Mouse (Mus musculus): Measurements from ENCODE around the gene Iqgap2. TPM values are rescaled to one million over a fixed set of nuclear protein-coding genes. Genes with fewer than 3 reads are reported as not detected.

The Iqgap2 gene
- total and polyA plus RNA-seq, 3 experiments = 0.27 to 0.32 TPM; not detected in 1

DNA sequence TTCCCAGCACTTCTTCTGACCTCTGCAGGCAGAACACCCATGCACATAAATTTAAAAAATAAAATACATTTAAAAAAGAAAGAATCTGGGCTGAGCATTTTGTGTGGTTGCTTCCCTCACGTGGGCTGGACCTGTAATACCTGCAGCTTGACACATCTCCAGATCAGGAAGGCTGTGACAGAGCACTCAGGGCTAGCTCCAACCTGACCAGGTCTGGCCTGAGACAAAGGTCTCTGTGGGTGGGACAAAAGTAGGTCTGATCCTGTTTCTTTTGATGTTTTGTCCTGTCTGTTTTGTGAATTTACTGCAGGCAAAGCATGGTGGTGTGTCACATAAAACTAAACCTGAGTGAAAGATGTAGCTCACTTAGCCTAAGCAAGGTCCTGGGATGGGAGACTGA lies 309.9 kb downstream of the Iqgap2 start:
- no peaks in the 10 kb centered on the region for H3K4me1 ChIP-seq (ENCODE audit: control insufficient read depth in 1 of 2, insufficient read depth in 2 of 2, low read length in 2 of 2)
- H3K36me3 ChIP-seq (ENCODE audit: control insufficient read depth in 1 of 2, insufficient read depth in 2 of 2, low read length in 2 of 2) = no peaks in the 10 kb centered on the region
- no peak overlapping the region for H3K27ac ChIP-seq (ENCODE audit: control insufficient read depth, low read depth, low read length)
- DNase-seq (ENCODE audit: low read depth, low spot score) = no peak
- TF ChIP-seq POLR2A (IDR thresholded peaks at IDR 0.05; ENCODE audit: control insufficient read depth in 1 of 2, insufficient read depth in 1 of 2, low read depth in 1 of 2, low read length in 2 of 2, poor library complexity in 1 of 2) (no peak), MYC (IDR thresholded peaks at IDR 0.05; ENCODE audit: low read depth, low read length) (no peak), MEF2A (IDR thresholded peaks at IDR 0.05; ENCODE audit: extremely low read depth, insufficient replicate concordance, low read depth, low read length, poor library complexity, severe bottlenecking) (no peak), TCF12 (IDR thresholded peaks at IDR 0.05; ENCODE audit: low read depth, low read length) (no peak), USF1 (IDR thresholded peaks at IDR 0.05; ENCODE audit: low read depth, low read length) (no peak), E2F4 (IDR thresholded peaks at IDR 0.05; ENCODE audit: borderline replicate concordance, low read depth, low read length) (no peak), CHD1 (IDR thresholded peaks at IDR 0.05; ENCODE audit: low read depth, low read length) (no peak), TBP (IDR thresholded peaks at IDR 0.05; ENCODE audit: low read depth, low read length) (no peak)
- H3K79me2 ChIP-seq (ENCODE audit: control insufficient read depth, insufficient read depth, low read length, poor library complexity) = no peaks in the 10 kb centered on the region
- peaks cover 0 to 4% of the 10 kb centered on the region in 2 experiments; a peak in 2 of 4 replicates for H3K27me3 ChIP-seq (ENCODE audit: control insufficient read depth in 1 of 2, insufficient read depth in 2 of 2, low read length in 2 of 2)
- no peaks in the 10 kb centered on the region for H3K9me3 ChIP-seq (replicated peaks; ENCODE audit: insufficient read depth, low read length)
- H3K4me3 ChIP-seq (ENCODE audit: control insufficient read depth in 1 of 2, insufficient read depth in 1 of 2, low read depth in 2 of 2, low read length in 2 of 2) = no peak overlapping the region
- no peak overlapping the region for H3K9ac ChIP-seq (ENCODE audit: control insufficient read depth, low read depth, low read length, poor library complexity, severe bottlenecking)

DNA sequence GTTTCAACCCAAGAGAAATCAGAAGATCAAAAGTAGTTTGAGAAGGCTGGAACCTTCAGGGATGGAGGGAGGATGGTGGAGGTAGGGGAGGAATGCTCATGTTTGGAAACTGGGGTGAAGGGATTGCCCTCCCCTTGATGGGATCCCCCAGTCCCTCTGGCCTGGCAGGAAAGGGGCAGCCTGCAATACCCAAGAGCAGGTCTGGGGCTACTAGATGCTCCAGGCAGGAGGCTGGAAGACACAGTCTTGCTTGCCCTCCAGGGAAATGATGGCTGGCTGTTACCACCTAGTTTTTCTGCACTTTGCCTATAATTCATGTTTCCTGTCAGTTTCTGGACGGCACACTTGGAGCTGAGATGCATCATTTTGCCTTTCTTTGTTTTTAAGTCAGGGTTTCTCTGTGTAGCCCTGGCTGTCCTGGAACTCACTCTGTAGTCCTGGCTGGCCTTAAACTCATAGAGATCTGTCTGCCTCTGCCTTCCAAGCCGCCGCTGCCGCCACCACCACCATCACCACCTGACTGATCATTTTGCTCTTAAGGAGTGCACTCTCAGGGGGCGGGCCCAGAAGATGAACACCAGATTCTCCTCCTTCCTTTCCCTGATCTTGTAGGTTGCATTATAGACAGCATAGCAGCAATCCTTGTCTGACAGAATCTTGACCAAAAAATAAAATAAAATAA lies 313.6 kb downstream of the Iqgap2 start:
- no peak overlapping the region for H3K9ac ChIP-seq (ENCODE audit: control insufficient read depth, low read depth, low read length, poor library complexity, severe bottlenecking)
- H3K9me3 ChIP-seq (replicated peaks; ENCODE audit: insufficient read depth, low read length) = no peaks in the 10 kb centered on the region
- H3K4me3 ChIP-seq (ENCODE audit: control insufficient read depth in 1 of 2, insufficient read depth in 1 of 2, low read depth in 2 of 2, low read length in 2 of 2) = no peak overlapping the region
- no peaks in the 10 kb centered on the region; a peak in 1 of 4 replicates for H3K27me3 ChIP-seq (ENCODE audit: control insufficient read depth in 1 of 2, insufficient read depth in 2 of 2, low read length in 2 of 2)
- no peaks in the 10 kb centered on the region for H3K36me3 ChIP-seq (ENCODE audit: control insufficient read depth in 1 of 2, insufficient read depth in 2 of 2, low read length in 2 of 2)
- TF ChIP-seq TBP (IDR thresholded peaks at IDR 0.05; ENCODE audit: low read depth, low read length) (no peak), BHLHE40 (IDR thresholded peaks at IDR 0.05; ENCODE audit: borderline replicate concordance, low read depth, low read length) (no peak), MEF2A (IDR thresholded peaks at IDR 0.05; ENCODE audit: extremely low read depth, insufficient replicate concordance, low read depth, low read length, poor library complexity, severe bottlenecking) (no peak), ZMIZ1 (IDR thresholded peaks at IDR 0.05; ENCODE audit: low read depth, low read length) (no peak), UBTF (IDR thresholded peaks at IDR 0.05; ENCODE audit: borderline replicate concordance, insufficient read depth, low read depth, low read length) (no peak), POLR2A (IDR thresholded peaks at IDR 0.05; ENCODE audit: control insufficient read depth in 1 of 2, insufficient read depth in 1 of 2, low read depth in 1 of 2, low read length in 2 of 2, poor library complexity in 1 of 2) (no peak), HCFC1 (IDR thresholded peaks at IDR 0.05; ENCODE audit: low read depth, low read length) (no peak), TCF12 (IDR thresholded peaks at IDR 0.05; ENCODE audit: low read depth, low read length) (no peak), KAT2A (conservative IDR thresholded peaks at IDR 0.05; ENCODE audit: low read depth, low read length) (no peak), ZKSCAN1 (IDR thresholded peaks at IDR 0.05; ENCODE audit: low read depth, low read length) (no peak), SIN3A (IDR thresholded peaks at IDR 0.05; ENCODE audit: low read length) (no peak), USF1 (IDR thresholded peaks at IDR 0.05; ENCODE audit: low read depth, low read length) (no peak), MXI1 (IDR thresholded peaks at IDR 0.05; ENCODE audit: low read depth, low read length) (no peak), GABPA (IDR thresholded peaks at IDR 0.05; ENCODE audit: low read depth, low read length) (no peak)
- H3K4me1 ChIP-seq (ENCODE audit: control insufficient read depth in 1 of 2, insufficient read depth in 2 of 2, low read length in 2 of 2) = no peaks in the 10 kb centered on the region
- H3K27ac ChIP-seq (ENCODE audit: control insufficient read depth, low read depth, low read length) = no peak overlapping the region
- no peak for DNase-seq (ENCODE audit: low read depth, low spot score)
- no peaks in the 10 kb centered on the region for H3K79me2 ChIP-seq (ENCODE audit: control insufficient read depth, insufficient read depth, low read length, poor library complexity)

Other genes with a start within 250 kb of the Iqgap2 start
- gene F2rl2, start 195.1 kb downstream of the Iqgap2 start, total RNA-seq (2012; rRNA removed) = 0.07 TPM in 1 of 2 replicates, not detected in the other
- under 1 TPM in 1 of 2 experiments, not detected in 1; 0.04 TPM for gene F2rl2, start 195.1 kb downstream of the Iqgap2 start, polyA plus RNA-seq (2012; ENCODE audit: insufficient read depth in 1 of 2, insufficient read length in 2 of 2, low read depth in 1 of 2, low replicate concordance in 2 of 2, missing spikeins in 1 of 2)
- 7.3 and 8.9 TPM in 2 replicates for gene Gm20075, start 189.5 kb upstream of the Iqgap2 start, total RNA-seq (2012; rRNA removed)
- gene Gm20075, start 189.5 kb upstream of the Iqgap2 start, polyA plus RNA-seq (2012; ENCODE audit: insufficient read depth in 1 of 2, insufficient read length in 2 of 2, low read depth in 1 of 2, low replicate concordance in 2 of 2, missing spikeins in 1 of 2) = 1 to 10 TPM in 1 of 2 experiments, not detected in 1; 9.0 TPM
- gene Gm17190, start 190.1 kb upstream of the Iqgap2 start, total RNA-seq (2012; rRNA removed) = not detected in 2 replicates
- under 1 TPM in 1 of 2 experiments, not detected in 1; 0.52 TPM for gene Gm17190, start 190.1 kb upstream of the Iqgap2 start, polyA plus RNA-seq (2012; ENCODE audit: insufficient read depth in 1 of 2, insufficient read length in 2 of 2, low read depth in 1 of 2, low replicate concordance in 2 of 2, missing spikeins in 1 of 2)
- 0.03 TPM in 1 of 2 replicates, not detected in the other for gene Sv2c, start 240.7 kb upstream of the Iqgap2 start, total RNA-seq (2012; rRNA removed)
- under 1 TPM in 1 of 2 experiments, not detected in 1; 0.01 TPM for gene Sv2c, start 240.7 kb upstream of the Iqgap2 start, polyA plus RNA-seq (2012; ENCODE audit: insufficient read depth in 1 of 2, insufficient read length in 2 of 2, low read depth in 1 of 2, low replicate concordance in 2 of 2, missing spikeins in 1 of 2)